Mouse (Mus musculus) G1E (cell line): ENCODE results near the gene Tmc8.
"Not testable (repeated sequence)": the region's sequence is repeated elsewhere in the genome, so short reads cannot be mapped to it uniquely, and the experiment has no call there.

ENCODE experiments used
- CTCF ChIP-seq: IDR thresholded peaks from 2 replicates; pipeline ENCODE4 v1.5.1; 2012; ENCODE audit warnings: low read depth, low read length, inconsistent platforms, mixed read lengths
- GATA1 ChIP-seq: IDR thresholded peaks from 2 replicates; pipeline ENCODE4 v1.6.1; 2012; ENCODE audit warnings: borderline replicate concordance, low read length, inconsistent platforms, mixed read lengths

DNA sequence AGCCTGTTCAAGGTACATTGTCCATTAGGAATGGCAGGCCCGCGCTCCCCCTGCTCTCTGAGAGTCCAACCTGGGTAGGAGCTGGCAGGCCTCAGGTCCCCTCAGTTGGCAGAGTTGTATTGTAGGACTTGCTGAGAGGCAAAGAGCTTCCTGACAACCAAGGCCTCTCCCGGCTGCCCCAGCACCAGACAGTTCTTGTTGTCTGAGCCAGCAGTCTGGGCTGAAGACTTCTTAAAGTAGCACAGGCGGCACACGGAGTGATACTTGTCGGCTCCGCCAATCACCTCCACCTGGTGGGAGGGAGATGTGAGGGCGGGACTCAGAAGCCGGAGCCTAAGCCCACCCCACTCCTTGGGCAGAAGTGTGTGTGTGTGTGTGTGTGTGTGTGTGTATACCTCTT is 34.0 kb downstream of the Tmc8 start:
- not testable (repeated sequence) for TF ChIP-seq CTCF, GATA1
